ENCODE assay signal across 24 mouse cellular contexts in the genomic region with DNA sequence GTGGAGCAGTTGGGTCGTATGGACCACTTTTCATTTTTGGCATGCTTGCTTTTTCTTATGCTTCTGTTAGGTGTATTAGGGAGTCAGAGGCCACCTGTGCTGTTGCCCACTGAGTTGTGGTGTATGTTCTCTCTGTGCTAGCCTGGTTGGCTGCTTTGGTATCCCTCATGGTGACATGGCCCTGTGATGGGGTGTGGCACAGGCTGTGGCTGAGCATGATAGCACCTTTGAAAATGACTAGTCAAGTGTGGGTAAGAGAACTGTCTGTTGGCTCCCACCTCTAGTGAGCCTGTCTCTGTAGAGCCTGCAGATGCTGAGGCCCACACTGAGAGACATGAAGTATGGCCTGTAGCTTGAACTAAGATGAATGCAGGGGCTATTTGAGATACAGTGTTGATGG. TPM values are rescaled to one million over a fixed set of nuclear protein-coding genes. Genes with fewer than 3 reads are reported as not detected.
A peak's percentile ranks its signal among the peaks of the same experiment; 100 is the strongest.
DNase-seq lines count a peak whose midpoint lies in the region; ATAC-seq and TF ChIP-seq lines count a peak whose summit lies in the region.
"Had no signal": no experiment of that assay in that cellular context is flagged by ENCODE, and none has a peak within 500 bp of the region (broad histone marks: within the 10 kb centered on the region; RNA-seq: fewer than 3 reads in every experiment).

No protein-coding gene starts in this region.

- no peaks in the 10 kb centered on the region for H3K4me1 ChIP-seq in stomach, embryonic 15.5 days
- H3K4me1 ChIP-seq in stomach, postnatal 0 days (replicated peaks; ENCODE audit: control insufficient read depth, insufficient read depth), result no peaks in the 10 kb centered on the region
- no peaks in the 10 kb centered on the region for H3K4me1 ChIP-seq in liver, embryonic 11.5 days (replicated peaks; ENCODE audit: control insufficient read depth, insufficient read depth, low read length)
- H3K4me1 ChIP-seq in liver, embryonic 15.5 days (replicated peaks), result peaks cover 11% of the 10 kb centered on the region
- H3K4me1 ChIP-seq in hindbrain, embryonic 10.5 days (replicated peaks), result no peaks in the 10 kb centered on the region
- no peaks in the 10 kb centered on the region for H3K4me1 ChIP-seq in kidney, embryonic 14.5 days (ENCODE audit: control insufficient read depth, insufficient read depth, low read length)
- H3K4me1 ChIP-seq: embryonic facial prominence, embryonic 13.5 days; forebrain, embryonic 13.5 days; heart, embryonic 13.5 days; hindbrain, embryonic 13.5 days had no signal

- H3K9ac ChIP-seq in stomach, embryonic 15.5 days, result no peak overlapping the region
- no peak overlapping the region for H3K9ac ChIP-seq in stomach, postnatal 0 days (ENCODE audit: low read length)
- H3K9ac ChIP-seq in liver, embryonic 11.5 days (ENCODE audit: low read depth, low read length), result no peak overlapping the region
- no peak overlapping the region for H3K9ac ChIP-seq in liver, embryonic 15.5 days
- no peak overlapping the region for H3K9ac ChIP-seq in kidney, embryonic 14.5 days (ENCODE audit: low read depth, low read length)
- H3K9ac ChIP-seq: embryonic facial prominence, embryonic 13.5 days; forebrain, embryonic 13.5 days; forebrain, postnatal 0 days; heart, embryonic 13.5 days; hindbrain, embryonic 13.5 days had no signal

- no peak overlapping the region for H3K27ac ChIP-seq in stomach, embryonic 15.5 days
- no peak overlapping the region for H3K27ac ChIP-seq in stomach, postnatal 0 days (replicated peaks)
- H3K27ac ChIP-seq in liver, embryonic 11.5 days (ENCODE audit: low read depth, low read length), result no peak overlapping the region
- peak overlapping the region; percentile 49 for H3K27ac ChIP-seq in liver, embryonic 15.5 days (replicated peaks)
- no peak overlapping the region for H3K27ac ChIP-seq in hindbrain, embryonic 10.5 days
- no peak overlapping the region for H3K27ac ChIP-seq in kidney, embryonic 14.5 days (ENCODE audit: low read depth, low read length)
- H3K27ac ChIP-seq: embryonic facial prominence, embryonic 13.5 days; forebrain, embryonic 13.5 days; heart, embryonic 13.5 days; hindbrain, embryonic 13.5 days; hindbrain, postnatal 0 days had no signal

- DNase-seq in stomach, postnatal 0 days (ENCODE audit: low spot score), result no peak
- no peak for DNase-seq in liver, embryonic 11.5 days (ENCODE audit: low spot score)
- DNase-seq in cerebellum, postnatal 10 days, result no peak
- no peak for DNase-seq in hindbrain, embryonic 10.5 days (ENCODE audit: low spot score)
- DNase-seq: adrenal gland, postnatal 10 days; cerebellum, adult 11 months; cerebellum, adult 8-10 months; cerebellum, postnatal 36 days; forebrain, postnatal 0 days; gastrocnemius, postnatal 14 days; heart, postnatal 4 days had no signal

- H3K4me2 ChIP-seq in stomach, embryonic 15.5 days, result no peak overlapping the region
- H3K4me2 ChIP-seq in stomach, postnatal 0 days (replicated peaks; ENCODE audit: low read depth), result no peak overlapping the region
- no peak overlapping the region for H3K4me2 ChIP-seq in liver, embryonic 11.5 days
- H3K4me2 ChIP-seq in liver, embryonic 15.5 days, result peak overlapping the region; percentile 6; the same call in 1 of the 2 replicates
- H3K4me2 ChIP-seq in kidney, embryonic 14.5 days (replicated peaks; ENCODE audit: low read depth, low read length), result no peak overlapping the region
- H3K4me2 ChIP-seq: embryonic facial prominence, embryonic 13.5 days; forebrain, embryonic 13.5 days; heart, embryonic 13.5 days; hindbrain, embryonic 13.5 days had no signal

- no peaks in the 10 kb centered on the region for H3K27me3 ChIP-seq in stomach, embryonic 15.5 days (replicated peaks)
- no peaks in the 10 kb centered on the region for H3K27me3 ChIP-seq in stomach, postnatal 0 days (ENCODE audit: control insufficient read depth, insufficient read depth, low read length)
- no peaks in the 10 kb centered on the region for H3K27me3 ChIP-seq in liver, embryonic 11.5 days (replicated peaks; ENCODE audit: control insufficient read depth, insufficient read depth, low read length)
- no peaks in the 10 kb centered on the region for H3K27me3 ChIP-seq in liver, embryonic 15.5 days
- H3K27me3 ChIP-seq in hindbrain, embryonic 10.5 days (ENCODE audit: insufficient read depth, poor library complexity, severe bottlenecking), result no peaks in the 10 kb centered on the region
- H3K27me3 ChIP-seq in kidney, embryonic 14.5 days (ENCODE audit: control insufficient read depth, insufficient read depth, low read length), result no peaks in the 10 kb centered on the region
- H3K27me3 ChIP-seq: embryonic facial prominence, embryonic 13.5 days; heart, embryonic 13.5 days; hindbrain, embryonic 13.5 days had no signal

- H3K36me3 ChIP-seq in stomach, embryonic 15.5 days, result peaks cover 48% of the 10 kb centered on the region
- peaks cover 47% of the 10 kb centered on the region for H3K36me3 ChIP-seq in stomach, postnatal 0 days (ENCODE audit: control insufficient read depth, insufficient read depth, low read length)
- peaks cover 11% of the 10 kb centered on the region; the same call in 1 of the 2 replicates for H3K36me3 ChIP-seq in liver, embryonic 11.5 days (ENCODE audit: control insufficient read depth, insufficient read depth, low read length)
- H3K36me3 ChIP-seq in liver, embryonic 15.5 days (replicated peaks), result peaks cover 12% of the 10 kb centered on the region; the same call in 1 of the 2 replicates
- H3K36me3 ChIP-seq in hindbrain, embryonic 10.5 days, result peaks cover 93% of the 10 kb centered on the region
- H3K36me3 ChIP-seq in kidney, embryonic 14.5 days (ENCODE audit: control insufficient read depth, insufficient read depth, low read length), result peaks cover 37% of the 10 kb centered on the region

- H3K9me3 ChIP-seq in stomach, embryonic 15.5 days, result no peaks in the 10 kb centered on the region
- no peaks in the 10 kb centered on the region for H3K9me3 ChIP-seq in stomach, postnatal 0 days (ENCODE audit: control insufficient read depth, low read length)
- H3K9me3 ChIP-seq in liver, embryonic 11.5 days (ENCODE audit: control insufficient read depth, low read length), result no peaks in the 10 kb centered on the region
- no peaks in the 10 kb centered on the region for H3K9me3 ChIP-seq in liver, embryonic 15.5 days (replicated peaks)
- H3K9me3 ChIP-seq in hindbrain, embryonic 10.5 days, result no peaks in the 10 kb centered on the region
- H3K9me3 ChIP-seq in kidney, embryonic 14.5 days (ENCODE audit: control insufficient read depth, low read length), result no peaks in the 10 kb centered on the region
- H3K9me3 ChIP-seq: embryonic facial prominence, embryonic 13.5 days; forebrain, embryonic 13.5 days; heart, embryonic 13.5 days; hindbrain, embryonic 13.5 days had no signal

- TF ChIP-seq EP300 in stomach, postnatal 0 days (optimal IDR thresholded peaks at IDR 0.05), result no peak

- no peak for TF ChIP-seq CTCF in stomach, postnatal 0 days (IDR thresholded peaks at IDR 0.05; ENCODE audit: low read depth)

- H3K4me3 ChIP-seq in stomach, embryonic 15.5 days (replicated peaks), result no peak overlapping the region
- H3K4me3 ChIP-seq in stomach, postnatal 0 days (ENCODE audit: low read depth, low read length), result no peak overlapping the region
- no peak overlapping the region for H3K4me3 ChIP-seq in liver, embryonic 11.5 days (ENCODE audit: low read depth, low read length)
- no peak overlapping the region for H3K4me3 ChIP-seq in liver, embryonic 15.5 days (replicated peaks)
- no peak overlapping the region for H3K4me3 ChIP-seq in hindbrain, embryonic 10.5 days
- H3K4me3 ChIP-seq in kidney, embryonic 14.5 days (ENCODE audit: low read length), result no peak overlapping the region
- H3K4me3 ChIP-seq: embryonic facial prominence, embryonic 13.5 days; forebrain, embryonic 13.5 days; heart, embryonic 13.5 days; hindbrain, embryonic 13.5 days had no signal

- 93% methylated on average over 1 of the region's 1 CpGs for WGBS in stomach, embryonic 15.5 days
- 100% methylated on average over 1 of the region's 1 CpGs for WGBS in stomach, postnatal 0 days
- 83% methylated on average over 1 of the region's 1 CpGs for whole genome bisulfite sequencing in liver, embryonic 11.5 days
- 53% methylated on average over 1 of the region's 1 CpGs for WGBS in liver, embryonic 15.5 days (ENCODE audit: insufficient replicate concordance)
- WGBS in hindbrain, embryonic 10.5 days, result 90% methylated on average over 1 of the region's 1 CpGs
- 94% methylated on average over 1 of the region's 1 CpGs for WGBS in kidney, embryonic 14.5 days

- peak; percentile 53; the same call in 1 of the 2 replicates for ATAC-seq in stomach, embryonic 15.5 days (ENCODE audit: insufficient read depth, low FRiP score, low read depth)
- no peak for ATAC-seq in stomach, postnatal 0 days (ENCODE audit: low FRiP score, low TSS enrichment)
- peak; percentile 85 for ATAC-seq in liver, embryonic 11.5 days (replicated peaks; ENCODE audit: low FRiP score)
- ATAC-seq in liver, embryonic 15.5 days (ENCODE audit: insufficient read depth), result peak; percentile 91
- ATAC-seq in monocyte, adult 5-6 weeks (replicated peaks; ENCODE audit: insufficient number of reproducible peaks, low FRiP score, low TSS enrichment, poor library complexity, severe bottlenecking), result no peak
- ATAC-seq in kidney, embryonic 14.5 days (ENCODE audit: low FRiP score, low TSS enrichment), result no peak
- ATAC-seq: forebrain, embryonic 13.5 days; forebrain, postnatal 0 days; hindbrain, postnatal 0 days had no signal

RNA-seq across cellular contexts. Expression of a gene that starts 21.0 kb away (rescaled TPM):
- polyA plus RNA-seq in stomach, embryonic 15.5 days (2015; fragmentation: Nextera tagmentation; extraction: Ambion mirVana), result 29.8 and 30.4 TPM in 2 replicates
- polyA plus RNA-seq in stomach, postnatal 0 days (2015; fragmentation: Nextera tagmentation; extraction: Ambion mirVana), result 18.3 and 20.1 TPM in 2 replicates
- 17.0 and 19.6 TPM in 2 replicates for polyA plus RNA-seq in liver, embryonic 11.5 days (2014; fragmentation: Nextera tagmentation; extraction: Ambion mirVana)
- 6.0 and 7.5 TPM in 2 replicates for polyA plus RNA-seq in liver, embryonic 15.5 days (2015; fragmentation: Nextera tagmentation; extraction: Ambion mirVana)
- polyA plus RNA-seq in hindbrain, embryonic 10.5 days (2016; fragmentation: Nextera tagmentation; extraction: Ambion mirVana), result 29.6 and 37.2 TPM in 2 replicates
- 7.9 to 12.5 TPM (median 12.3 TPM) in 3 replicates for total RNA-seq in monocyte, adult 5-6 weeks (2017)
- 17.3 and 23.2 TPM in 2 replicates for polyA plus RNA-seq in kidney, embryonic 14.5 days (2014; fragmentation: Nextera tagmentation; extraction: Ambion mirVana)

RNA-seq across cellular contexts. Expression of a gene that starts 32.8 kb away (rescaled TPM):
- polyA plus RNA-seq in stomach, embryonic 15.5 days (2015; fragmentation: Nextera tagmentation; extraction: Ambion mirVana), result 6.8 and 8.6 TPM in 2 replicates
- 5.7 and 7.0 TPM in 2 replicates for polyA plus RNA-seq in stomach, postnatal 0 days (2015; fragmentation: Nextera tagmentation; extraction: Ambion mirVana)
- not detected in 2 replicates for polyA plus RNA-seq in liver, embryonic 11.5 days (2014; fragmentation: Nextera tagmentation; extraction: Ambion mirVana)
- polyA plus RNA-seq in liver, embryonic 15.5 days (2015; fragmentation: Nextera tagmentation; extraction: Ambion mirVana), result not detected in 2 replicates
- polyA plus RNA-seq in hindbrain, embryonic 10.5 days (2016; fragmentation: Nextera tagmentation; extraction: Ambion mirVana), result 0.15 and 0.47 TPM in 2 replicates
- not detected in 3 replicates for total RNA-seq in monocyte, adult 5-6 weeks (2017)
- 11.9 and 12.6 TPM in 2 replicates for polyA plus RNA-seq in kidney, embryonic 14.5 days (2014; fragmentation: Nextera tagmentation; extraction: Ambion mirVana)
- total RNA-seq: adrenal gland, postnatal 10 days; gastrocnemius, adult 18-20 months; gastrocnemius, postnatal 14 days; heart, postnatal 4 days; MEL had no signal
- polyA plus RNA-seq: C2C12; heart, postnatal 0 days had no signal

Comparison
In these comparisons a context has a peak if more than half of its experiments do, and no peak if none do; other contexts are left out.
1. ATAC-seq: peak in stomach, embryonic 15.5 days (single experiment), liver, embryonic 11.5 days (single experiment) and liver, embryonic 15.5 days (single experiment); none in stomach, postnatal 0 days (single experiment), monocyte, adult 5-6 weeks (single experiment) and kidney, embryonic 14.5 days (single experiment).